Mouse (Mus musculus) midbrain, embryonic 16.5 days (tissue): ENCODE measurements around the gene Usp48. TPM values are rescaled to one million over a fixed set of nuclear protein-coding genes. Genes with fewer than 3 reads are reported as not detected.
"Not testable (repeated sequence)": the region's sequence is repeated elsewhere in the genome, so short reads cannot be mapped to it uniquely, and the experiment has no call there.

ENCODE experiments used
- ATAC-seq: fragments of 200-750 bp; cut with Nextera tagmentation; 2 replicates; pipeline ENCODE4 v1.8.0; 2017; ENCODE audit warnings: moderate TSS enrichment
- H3K27ac ChIP-seq: fragments of 300-500 bp; sonication (generic); 2 replicates; pipeline ENCODE4 v1.5.1; 2014; ENCODE audit warnings: mild to moderate bottlenecking, low read length, mixed read lengths
- H3K27me3 ChIP-seq: fragments of 300-500 bp; sonication (generic); 2 replicates; pipeline ENCODE4 v1.6.1; 2014; ENCODE audit warnings: low read depth, low read length, mixed read lengths; ENCODE audit not compliant: control insufficient read depth, insufficient read depth
- H3K36me3 ChIP-seq: fragments of 300-500 bp; sonication (generic); 2 replicates; pipeline ENCODE4 v1.6.1; 2014; ENCODE audit warnings: mild to moderate bottlenecking, low read length, moderate library complexity, mixed read lengths; ENCODE audit not compliant: control insufficient read depth, insufficient read depth
- H3K4me1 ChIP-seq: fragments of 300-500 bp; sonication (generic); 2 replicates; pipeline ENCODE4 v1.6.1; 2014; ENCODE audit warnings: mild to moderate bottlenecking, low read length, mixed read lengths; ENCODE audit not compliant: control insufficient read depth, insufficient read depth
- H3K4me2 ChIP-seq: fragments of 300-500 bp; sonication (generic); 2 replicates; pipeline ENCODE4 v1.6.1; 2014; ENCODE audit warnings: mild to moderate bottlenecking, low read length, mixed read lengths
- H3K4me3 ChIP-seq: fragments of 300-500 bp; sonication (generic); 2 replicates; pipeline ENCODE4 v1.5.1; 2014; ENCODE audit warnings: low read depth, mild to moderate bottlenecking, low read length, moderate library complexity, mixed read lengths
- H3K9ac ChIP-seq: fragments of 300-500 bp; sonication (generic); 2 replicates; pipeline ENCODE4 v1.6.1; 2014; ENCODE audit warnings: low read depth, low read length, mixed read lengths
- H3K9me3 ChIP-seq: fragments of 300-500 bp; sonication (generic); replicated peaks from 2 replicates; pipeline ENCODE4 v1.6.1; 2014; ENCODE audit warnings: mild to moderate bottlenecking, low read length, mixed read lengths; ENCODE audit not compliant: control insufficient read depth, poor library complexity, severe bottlenecking
- WGBS: fragments of 180-500 bp; shearing (Covaris S2); extraction: QIAGEN DNeasy Blood & Tissue Kit; methylation state at CpG from one replicate; pipeline ENCODE4 v1.1.7; 2014; 5-methylcytosine and 5-hydroxymethylcytosine counted together
- polyA plus RNA-seq: library from polyadenylated mRNA; unstranded; fragments of >200 nt; fragmentation: Nextera tagmentation; extraction: Ambion mirVana; gene quantifications from 2 replicates; pipeline ENCODE4 v1.2.1, GENCODE M21; 2015

Usp48 gene
- polyA plus RNA-seq, 1 experiment from 2014 or later = 57.2 TPM

DNA sequence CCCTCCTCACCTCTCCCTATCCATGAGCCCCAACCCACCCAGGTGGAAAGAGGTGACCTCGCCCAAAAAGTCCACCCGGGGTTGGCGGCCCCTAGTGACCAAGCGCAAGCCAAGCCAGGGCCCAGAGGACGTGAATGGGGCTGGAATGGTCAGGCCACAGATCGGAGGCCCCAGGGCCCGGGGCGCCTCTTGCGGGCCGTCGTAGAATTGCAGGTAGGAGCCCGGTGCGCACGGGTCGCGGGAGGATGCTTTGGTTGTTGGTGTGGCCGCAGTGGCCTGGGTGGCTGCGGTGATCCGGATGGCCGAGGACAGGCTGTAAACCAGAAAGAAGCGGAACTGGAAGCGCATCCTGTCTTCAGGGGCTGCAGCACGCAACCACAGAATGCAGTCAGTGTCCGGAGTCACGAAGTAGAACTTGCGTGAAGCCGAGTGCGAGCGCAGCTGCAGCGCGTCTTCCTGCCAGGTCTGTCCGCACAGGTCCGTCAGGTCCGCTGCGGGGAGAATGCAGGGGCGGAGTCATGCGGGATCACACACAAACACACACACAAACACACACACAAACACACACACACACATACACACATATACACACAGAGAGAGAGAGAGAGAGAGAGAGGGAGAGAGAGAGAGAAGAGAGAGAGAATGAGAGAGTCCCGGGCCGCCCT, 15.2 kb upstream of the Usp48 start:
- H3K27ac ChIP-seq = no peak overlapping the region
- H3K4me3 ChIP-seq = peak overlapping the region; percentile 31
- peaks cover 3% of the 10 kb centered on the region for H3K27me3 ChIP-seq
- H3K4me2 ChIP-seq = peak overlapping the region; percentile 58
- H3K9ac ChIP-seq = 0 out of 2 replicates have a peak overlapping the region, but pooled peaks have one; percentile 32
- WGBS = 6% methylated on average over 39 of the region's 39 CpGs
- no peaks in the 10 kb centered on the region for H3K4me1 ChIP-seq
- no peaks in the 10 kb centered on the region for H3K36me3 ChIP-seq
- H3K9me3 ChIP-seq = no peaks in the 10 kb centered on the region
- no peak for ATAC-seq

- ATAC-seq = no peak
- H3K4me3 ChIP-seq = no peak overlapping the region
- no peak overlapping the region for H3K27ac ChIP-seq
- H3K9ac ChIP-seq = no peak overlapping the region
- no peaks in the 10 kb centered on the region for H3K36me3 ChIP-seq
- H3K27me3 ChIP-seq = peaks cover 3% of the 10 kb centered on the region
- WGBS = 61% methylated on average over 4 of the region's 4 CpGs
- H3K9me3 ChIP-seq = no peaks in the 10 kb centered on the region
- no peak overlapping the region for H3K4me2 ChIP-seq
- H3K4me1 ChIP-seq = no peaks in the 10 kb centered on the region
Observed at GRCm38 (mm10) chr4:137579789-137580188, 13.8 kb upstream of the Usp48 start.

GRCm38 (mm10) chr4:137580299-137580698, 13.3 kb upstream of the Usp48 start:
- Histone ChIP-seq H3K4me3 (no peak overlapping the region), H3K36me3 (no peaks in the 10 kb centered on the region), H3K27me3 (peaks cover 3% of the 10 kb centered on the region), H3K4me2 (no peak overlapping the region), H3K9me3 (no peaks in the 10 kb centered on the region), H3K9ac (no peak overlapping the region), H3K4me1 (no peaks in the 10 kb centered on the region), H3K27ac (no peak overlapping the region)
- ATAC-seq = no peak
- 64% methylated on average over 2 of the region's 2 CpGs for WGBS

- Histone ChIP-seq H3K9ac (no peak overlapping the region), H3K4me2 (no peak overlapping the region), H3K27ac (no peak overlapping the region), H3K4me1 (no peaks in the 10 kb centered on the region), H3K27me3 (peaks cover 3% of the 10 kb centered on the region), H3K36me3 (no peaks in the 10 kb centered on the region), H3K4me3 (no peak overlapping the region), H3K9me3 (no peaks in the 10 kb centered on the region)
- WGBS = 29% methylated on average over 3 of the region's 3 CpGs
- ATAC-seq = no peak
Observed at GRCm38 (mm10) chr4:137581815-137582214, 11.7 kb upstream of the Usp48 start.

DNA sequence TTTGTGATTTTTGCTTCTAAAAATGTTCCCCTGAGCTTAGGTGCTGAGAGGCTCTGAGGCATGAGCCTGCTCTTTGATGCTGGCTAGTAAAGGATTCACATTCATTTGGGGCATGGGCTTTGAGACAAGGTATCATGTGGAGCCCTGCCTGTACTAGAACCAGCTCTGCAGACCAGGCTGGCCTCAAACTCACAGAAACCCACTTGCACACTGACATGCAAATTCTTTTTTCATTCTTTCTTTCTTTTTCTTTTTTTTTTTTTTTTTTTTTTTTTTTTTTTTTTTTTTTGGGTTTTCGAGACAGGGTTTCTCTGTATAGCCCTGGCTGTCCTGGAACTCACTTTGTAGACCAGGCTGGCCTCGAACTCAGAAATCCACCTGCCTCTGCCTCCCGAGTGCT, 4.5 kb upstream of the Usp48 start:
- not testable (repeated sequence) for H3K27ac ChIP-seq, H3K36me3 ChIP-seq, H3K4me3 ChIP-seq, H3K4me2 ChIP-seq, H3K9ac ChIP-seq, H3K9me3 ChIP-seq, H3K27me3 ChIP-seq, H3K4me1 ChIP-seq, ATAC-seq
- 87% methylated on average over 1 of the region's 3 CpGs for WGBS

DNA sequence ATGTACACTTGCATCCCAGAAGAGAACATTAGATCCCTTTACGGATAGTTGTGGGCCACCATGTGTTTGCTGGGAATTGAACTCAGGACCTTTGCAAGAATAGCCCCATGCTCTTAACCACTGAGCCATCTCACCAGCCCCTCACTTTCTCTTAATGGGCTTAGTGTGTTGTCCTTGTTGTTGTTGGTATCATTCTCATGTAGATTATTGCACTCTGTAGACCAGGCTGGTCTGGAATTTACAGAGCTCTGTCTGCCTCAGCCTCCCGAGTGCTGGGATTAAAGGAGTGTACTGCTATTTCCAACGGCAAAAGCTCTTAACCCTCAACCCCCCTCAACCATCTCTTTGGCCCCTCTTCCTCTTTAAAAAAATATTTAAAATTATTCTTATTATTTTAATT, 4.0 kb upstream of the Usp48 start:
- Histone ChIP-seq H3K27me3 (no peaks in the 10 kb centered on the region), H3K9me3 (no peaks in the 10 kb centered on the region), H3K27ac (no peak overlapping the region), H3K36me3 (no peaks in the 10 kb centered on the region), H3K4me1 (no peaks in the 10 kb centered on the region), H3K9ac (no peak overlapping the region), H3K4me3 (no peak overlapping the region), H3K4me2 (no peak overlapping the region)
- WGBS = 94% methylated on average over 3 of the region's 3 CpGs
- ATAC-seq = no peak

GRCm38 (mm10) chr4:137590961-137591360, 2.6 kb upstream of the Usp48 start:
- no peak overlapping the region for H3K9ac ChIP-seq
- peaks cover 11% of the 10 kb centered on the region for H3K4me1 ChIP-seq
- no peak overlapping the region for H3K4me2 ChIP-seq
- no peaks in the 10 kb centered on the region for H3K36me3 ChIP-seq
- no peak overlapping the region for H3K4me3 ChIP-seq
- no peak for ATAC-seq
- no peaks in the 10 kb centered on the region for H3K27me3 ChIP-seq
- WGBS = 87% methylated on average over 4 of the region's 4 CpGs
- no peaks in the 10 kb centered on the region for H3K9me3 ChIP-seq
- no peak overlapping the region for H3K27ac ChIP-seq

DNA sequence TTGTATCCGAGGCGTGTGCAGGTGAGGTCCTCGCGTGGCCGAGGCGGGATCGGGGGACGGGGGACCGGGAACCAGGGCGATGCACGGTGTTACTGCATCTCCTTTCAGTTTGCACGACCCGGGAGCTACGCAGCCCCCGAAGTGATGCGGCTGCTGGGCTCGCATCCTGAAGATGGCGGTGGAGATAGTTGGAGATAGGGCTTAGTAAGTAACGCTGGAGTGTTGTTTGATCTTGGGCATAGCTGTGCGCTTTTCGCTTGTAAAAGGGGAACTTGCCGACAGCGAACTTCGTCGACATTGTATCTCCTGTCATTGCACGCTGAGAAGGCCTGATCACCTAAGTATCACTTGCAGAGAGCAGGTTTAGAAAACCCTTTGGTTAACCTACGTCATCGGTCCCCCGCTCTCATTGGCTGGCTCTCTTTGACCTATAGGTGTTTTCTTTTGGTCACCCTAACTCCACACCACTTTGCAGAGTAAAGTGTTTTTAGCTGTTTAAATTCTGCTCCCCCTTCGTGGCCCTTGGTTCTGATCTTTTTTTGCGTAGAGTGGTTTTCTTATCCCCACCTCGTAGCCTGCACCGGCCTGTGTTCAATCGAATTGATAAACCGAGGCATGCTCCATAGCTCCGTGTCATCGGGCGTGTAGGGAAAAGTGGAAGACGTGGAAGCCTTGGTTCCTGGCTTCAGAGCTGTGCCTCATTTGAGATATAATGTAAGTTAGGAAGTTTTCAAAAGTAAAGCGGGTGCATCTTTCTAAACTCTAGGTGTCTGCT, 1.1 kb downstream of the Usp48 start:
- Histone ChIP-seq H3K27ac (peak overlapping the region; percentile 99), H3K9ac (peak overlapping the region; percentile 81), H3K4me1 (peaks cover 33% of the 10 kb centered on the region), H3K4me3 (peak overlapping the region; percentile 63), H3K36me3 (no peaks in the 10 kb centered on the region), H3K9me3 (no peaks in the 10 kb centered on the region), H3K27me3 (no peaks in the 10 kb centered on the region), H3K4me2 (peak overlapping the region; percentile 84)
- ATAC-seq = peak; percentile 25
- WGBS = 5% methylated on average over 40 of the region's 40 CpGs

DNA sequence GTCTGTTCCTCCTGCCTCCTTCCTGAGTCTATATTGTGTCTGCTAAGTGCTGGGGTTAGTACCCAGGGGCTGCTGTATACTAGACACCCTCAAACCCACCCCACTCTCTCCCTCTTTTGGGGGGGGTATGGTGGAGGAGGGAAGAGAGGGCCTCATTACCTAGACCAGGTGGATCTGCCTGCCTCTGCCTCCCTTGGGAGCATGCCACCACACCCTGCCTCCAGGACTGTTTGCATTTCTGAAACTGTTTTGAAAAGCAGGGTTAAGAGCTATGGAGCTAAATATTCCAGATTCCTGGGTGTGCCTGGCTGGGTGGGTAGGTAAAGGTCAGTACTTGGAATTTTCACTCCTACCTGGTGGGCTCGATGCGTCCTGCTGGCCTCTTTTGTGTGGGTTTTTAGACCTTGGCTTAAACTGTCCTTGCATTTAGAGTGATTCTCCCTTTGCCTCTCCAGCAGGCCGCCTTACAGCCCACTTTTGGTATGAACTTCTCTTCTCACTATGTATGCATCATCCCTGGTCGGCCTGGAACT, 3.6 kb downstream of the Usp48 start:
- Histone ChIP-seq H3K4me1 (peaks cover 33% of the 10 kb centered on the region), H3K36me3 (no peaks in the 10 kb centered on the region), H3K9ac (no peak overlapping the region), H3K9me3 (no peaks in the 10 kb centered on the region), H3K27ac (no peak overlapping the region), H3K4me3 (no peak overlapping the region), H3K27me3 (no peaks in the 10 kb centered on the region), H3K4me2 (no peak overlapping the region)
- no peak for ATAC-seq
- 95% methylated on average over 4 of the region's 4 CpGs for WGBS
